Mouse (Mus musculus) liver, adult 2 months (tissue): ENCODE data around the gene Luzp2. TPM values are rescaled to one million over a fixed set of nuclear protein-coding genes. Genes with fewer than 3 reads are reported as not detected.

ENCODE experiments used
- DNase-seq: peaks from one replicate; pipeline ENCODE4 v3.0.0-alpha.2; 2011; ENCODE audit warnings: low read depth, low spot score; ENCODE audit errors: extremely low read depth
- H3K27ac ChIP-seq: fragments of 200-500 bp; replicated peaks from 2 replicates; pipeline ENCODE4 v1.5.1; 2012; ENCODE audit warnings: low read depth, mild to moderate bottlenecking, control low read depth, inconsistent platforms, low read length; ENCODE audit not compliant: insufficient read depth
- H3K27me3 ChIP-seq: fragments of 200-500 bp; 2 replicates; pipeline ENCODE4 v1.6.1; 2012; ENCODE audit warnings: mild to moderate bottlenecking, moderate library complexity, low read length, inconsistent platforms; ENCODE audit not compliant: control insufficient read depth, insufficient read depth
- H3K36me3 ChIP-seq: fragments of 200-500 bp; 2 replicates; pipeline ENCODE4 v1.6.1; 2012; ENCODE audit warnings: low read length, inconsistent platforms; ENCODE audit not compliant: control insufficient read depth, insufficient read depth
- H3K4me1 ChIP-seq: fragments of 200-500 bp; 2 replicates; pipeline ENCODE4 v1.6.1; 2011; ENCODE audit warnings: low read length; ENCODE audit not compliant: control insufficient read depth, insufficient read depth
- H3K4me3 ChIP-seq: fragments of 200-500 bp; 2 replicates; pipeline ENCODE4 v1.5.1; 2011; ENCODE audit warnings: low read depth, mild to moderate bottlenecking, control low read depth, low read length, moderate library complexity; ENCODE audit not compliant: insufficient read depth
- H3K79me2 ChIP-seq: fragments of 200-500 bp; 2 replicates; pipeline ENCODE4 v1.6.1; 2012; ENCODE audit warnings: inconsistent platforms, mild to moderate bottlenecking, low read length, moderate library complexity; ENCODE audit not compliant: control insufficient read depth, insufficient read depth
- H3K9ac ChIP-seq: fragments of 200-500 bp; 2 replicates; pipeline ENCODE4 v1.6.1; 2012; ENCODE audit warnings: low read depth, mild to moderate bottlenecking, control low read depth, inconsistent platforms, low read length
- CTCF ChIP-seq: fragments of 200-500 bp; IDR thresholded peaks from 2 replicates; pipeline ENCODE4 v1.5.1; 2011; ENCODE audit warnings: low read depth, low read length, control low read depth
- POLR2A ChIP-seq: fragments of 200-500 bp; IDR thresholded peaks from 2 replicates; pipeline ENCODE4 v1.6.1; 2011; ENCODE audit warnings: low read length, control low read depth; ENCODE audit not compliant: insufficient read depth; ENCODE audit errors: extremely low read depth
- WGBS: fragments of 180-500 bp; shearing (Covaris S2); methylation state at CpG from one replicate; pipeline ENCODE4 v1.1.7; 2018; 5-methylcytosine and 5-hydroxymethylcytosine counted together
- polyA plus RNA-seq: library from polyadenylated mRNA; depleted of rRNA; stranded (reverse); fragments of >200 nt; gene quantifications from 2 replicates; pipeline ENCODE4 v1.2.3, GENCODE M21; 2012
- total RNA-seq: library from RNA; depleted of rRNA; stranded (reverse); fragments of >200 nt; gene quantifications from 2 replicates; pipeline ENCODE4 v1.2.3, GENCODE M21; 2014

Gene Luzp2
- total and polyA plus RNA-seq, 2 experiments: not detected

- Histone ChIP-seq H3K4me3 (no peak overlapping the region), H3K4me1 (no peaks in the 10 kb centered on the region), H3K9ac (no peak overlapping the region), H3K27ac (no peak overlapping the region), H3K27me3 (no peaks in the 10 kb centered on the region), H3K79me2 (no peaks in the 10 kb centered on the region), H3K36me3 (no peaks in the 10 kb centered on the region)
- DNase-seq: no peak
- TF ChIP-seq CTCF (no peak), POLR2A (no peak)
- WGBS: 73% methylated on average over 2 of the region's 2 CpGs
Observed at GRCm38 (mm10) chr7:55222997-55223396, 387.7 kb downstream of the Luzp2 start.

- H3K27ac ChIP-seq: no peak overlapping the region
- no peak overlapping the region for H3K9ac ChIP-seq
- H3K4me3 ChIP-seq: no peak overlapping the region
- TF ChIP-seq CTCF: no peak
- TF ChIP-seq POLR2A: no peak
- H3K27me3 ChIP-seq: no peaks in the 10 kb centered on the region
- no peak for DNase-seq
- no peaks in the 10 kb centered on the region for H3K79me2 ChIP-seq
- no peaks in the 10 kb centered on the region for H3K4me1 ChIP-seq
- H3K36me3 ChIP-seq: no peaks in the 10 kb centered on the region
Observed at GRCm38 (mm10) chr7:55229407-55229806, 394.1 kb downstream of the Luzp2 start.
